Mouse (Mus musculus): ENCODE measurements around the gene Adap1. TPM values are rescaled to one million over a fixed set of nuclear protein-coding genes. Genes with fewer than 3 reads are reported as not detected.

Gene Adap1
- polyA plus RNA-seq, 1 experiment = 163 TPM

DNA sequence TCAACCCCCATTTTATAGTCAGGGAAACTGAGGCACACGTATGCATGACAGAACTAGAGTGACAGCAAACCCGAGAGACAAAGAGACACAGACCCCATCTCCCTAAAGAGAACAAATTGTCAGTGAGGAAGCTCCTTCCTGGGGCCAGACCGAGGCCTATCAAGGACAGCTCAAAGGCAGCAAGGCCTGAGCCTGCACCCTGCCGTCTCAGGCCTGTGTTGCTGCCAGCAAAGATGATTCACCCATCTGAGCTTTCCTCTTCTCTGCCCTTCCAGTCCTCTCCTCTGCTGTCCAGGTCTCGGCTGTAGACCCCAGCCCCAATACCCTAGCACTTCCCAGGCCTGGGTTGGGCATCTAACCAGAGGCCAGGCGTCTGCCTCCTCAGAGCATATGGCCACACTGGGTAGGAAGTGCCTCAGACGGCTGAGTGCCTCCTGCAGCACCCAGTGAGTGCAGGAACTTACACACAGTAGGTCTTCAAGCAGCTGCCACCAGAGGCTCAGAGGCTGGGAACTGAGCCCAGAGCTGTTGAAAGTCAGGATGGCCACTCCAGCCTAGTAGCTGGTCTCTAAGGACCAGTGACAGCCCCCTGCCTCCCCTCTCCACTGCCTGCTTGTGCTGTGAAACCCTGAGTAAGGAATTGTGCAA, 1.7 kb upstream of the Adap1 start:
- WGBS = 45% methylated on average over 7 of the region's 7 CpGs
- Histone ChIP-seq H3K4me3 (replicated peaks; ENCODE audit: insufficient read depth, low read depth, low read length) (no peak overlapping the region), H3K27me3 (ENCODE audit: control insufficient read depth, insufficient read depth, low read length) (no peaks in the 10 kb centered on the region), H3K27ac (ENCODE audit: insufficient read depth, low read length) (peak overlapping the region; percentile 57; the same call in 1 of the 2 replicates), H3K4me1 (ENCODE audit: control insufficient read depth, insufficient read depth, low read length) (peaks cover 24% of the 10 kb centered on the region)
- TF ChIP-seq POLR2A (IDR thresholded peaks at IDR 0.05; ENCODE audit: borderline replicate concordance, insufficient read depth, low read length) (no peak), CTCF (IDR thresholded peaks at IDR 0.05; ENCODE audit: borderline replicate concordance, insufficient read depth, low read depth, low read length) (no peak)
- DNase-seq = no peak

DNA sequence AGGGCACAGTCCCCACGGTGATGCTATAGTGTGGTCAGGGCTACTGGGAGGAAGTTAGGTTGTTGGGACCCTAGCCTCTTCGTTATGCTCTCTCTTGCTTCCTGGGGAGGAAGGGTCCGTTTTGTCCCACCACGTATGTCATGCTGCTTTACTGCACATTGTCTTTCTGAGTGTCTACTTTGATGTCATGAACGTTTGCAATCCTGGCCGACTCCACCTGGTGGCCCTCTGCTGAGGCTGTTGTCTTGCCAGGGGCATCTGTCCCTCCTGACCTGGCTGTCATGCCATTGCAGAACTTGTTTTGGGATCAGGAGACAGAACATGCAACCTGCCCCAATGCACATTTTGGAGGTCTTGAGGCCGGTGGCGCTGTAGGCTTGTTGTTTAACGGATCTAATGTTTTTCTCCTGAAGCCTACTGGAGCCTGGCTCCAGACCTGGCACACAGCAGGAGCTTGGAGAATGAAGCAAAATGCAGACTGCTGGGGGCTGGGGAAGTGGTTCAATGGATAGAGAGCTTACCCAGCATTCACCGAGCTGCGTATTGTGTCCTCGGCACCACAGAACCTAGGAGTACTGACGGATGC, 782 bp upstream of the Adap1 start:
- peaks cover 24% of the 10 kb centered on the region for H3K4me1 ChIP-seq (ENCODE audit: control insufficient read depth, insufficient read depth, low read length)
- 11% methylated on average over 13 of the region's 13 CpGs for WGBS
- DNase-seq = peak; percentile 59 to 68
- H3K4me3 ChIP-seq (replicated peaks; ENCODE audit: insufficient read depth, low read depth, low read length) = no peak overlapping the region
- TF ChIP-seq CTCF (IDR thresholded peaks at IDR 0.05; ENCODE audit: borderline replicate concordance, insufficient read depth, low read depth, low read length) (peak; percentile 41), POLR2A (IDR thresholded peaks at IDR 0.05; ENCODE audit: borderline replicate concordance, insufficient read depth, low read length) (no peak)
- peak overlapping the region; percentile 57 for H3K27ac ChIP-seq (ENCODE audit: insufficient read depth, low read length)
- no peaks in the 10 kb centered on the region for H3K27me3 ChIP-seq (ENCODE audit: control insufficient read depth, insufficient read depth, low read length)

DNA sequence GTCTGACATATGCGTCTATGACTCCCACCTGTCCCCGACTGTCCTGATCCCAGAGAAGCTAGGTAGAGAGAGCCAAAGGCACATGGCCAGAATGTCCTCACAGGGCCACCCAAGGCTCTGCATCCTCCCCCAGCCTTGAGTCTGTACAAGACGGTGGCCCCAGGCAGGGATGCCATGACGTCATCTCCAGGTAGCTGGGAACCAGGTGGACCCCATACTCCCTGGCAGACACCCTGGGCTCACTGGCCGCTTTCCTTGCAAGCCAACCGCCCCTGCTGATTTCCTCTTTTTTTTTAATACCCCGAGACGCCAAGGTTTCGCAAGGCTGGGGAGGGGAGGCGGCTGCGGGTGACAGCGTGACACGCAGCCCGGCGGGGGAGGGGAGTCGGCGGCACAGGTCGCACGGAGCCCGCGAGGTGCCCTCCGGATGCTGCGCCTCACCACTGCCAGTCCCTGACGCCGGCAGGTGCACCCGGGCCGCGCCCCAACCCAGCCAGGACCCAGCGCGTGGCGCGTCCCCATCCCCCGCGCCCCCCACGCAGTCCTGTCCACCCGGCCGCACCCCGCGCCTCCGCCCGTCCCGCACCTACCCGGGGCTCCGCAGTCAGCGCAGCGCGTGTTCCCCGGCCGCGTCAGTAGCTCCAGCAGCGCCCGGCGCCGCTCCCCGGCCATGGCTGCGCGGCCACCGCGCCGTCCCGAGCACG, 579 bp downstream of the Adap1 start:
- 1% methylated on average over 61 of the region's 62 CpGs for WGBS
- peak; percentile 87 to 88 for DNase-seq
- Histone ChIP-seq H3K4me3 (replicated peaks; ENCODE audit: insufficient read depth, low read depth, low read length) (peak overlapping the region; percentile 65), H3K4me1 (ENCODE audit: control insufficient read depth, insufficient read depth, low read length) (peaks cover 30% of the 10 kb centered on the region), H3K27me3 (ENCODE audit: control insufficient read depth, insufficient read depth, low read length) (no peaks in the 10 kb centered on the region), H3K27ac (ENCODE audit: insufficient read depth, low read length) (peak overlapping the region; percentile 57)
- TF ChIP-seq CTCF (IDR thresholded peaks at IDR 0.05; ENCODE audit: borderline replicate concordance, insufficient read depth, low read depth, low read length) = no peak
- no peak for TF ChIP-seq POLR2A (IDR thresholded peaks at IDR 0.05; ENCODE audit: borderline replicate concordance, insufficient read depth, low read length)

DNA sequence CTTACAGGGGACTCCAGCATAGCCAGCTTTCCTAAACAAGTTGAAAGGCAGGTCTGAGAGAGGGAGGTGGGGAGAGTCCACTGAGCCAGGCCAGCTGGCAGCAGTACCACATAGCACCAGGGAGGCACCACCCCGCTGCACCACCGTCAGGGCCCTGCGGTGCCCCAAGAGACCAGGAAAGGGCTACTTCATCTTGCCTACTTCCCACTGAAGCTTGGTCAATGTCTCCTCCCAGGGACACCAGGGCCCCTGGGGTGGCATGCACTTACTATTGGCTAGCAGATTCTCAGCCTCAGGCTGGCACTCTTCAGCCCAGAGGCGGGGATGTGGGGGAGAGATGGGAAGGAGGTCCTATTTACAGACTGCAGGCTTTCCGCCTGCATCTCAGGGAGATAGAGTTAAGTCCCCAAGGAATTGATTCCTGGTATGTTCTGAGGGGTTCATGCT, 1.4 kb downstream of the Adap1 start:
- WGBS = 4% methylated on average over 5 of the region's 5 CpGs
- TF ChIP-seq CTCF (IDR thresholded peaks at IDR 0.05; ENCODE audit: borderline replicate concordance, insufficient read depth, low read depth, low read length) (0 out of 2 replicates have a peak, but pooled peaks have one; percentile 16), POLR2A (IDR thresholded peaks at IDR 0.05; ENCODE audit: borderline replicate concordance, insufficient read depth, low read length) (no peak)
- Histone ChIP-seq H3K27ac (ENCODE audit: insufficient read depth, low read length) (peak overlapping the region; percentile 57), H3K4me3 (replicated peaks; ENCODE audit: insufficient read depth, low read depth, low read length) (peak overlapping the region; percentile 65), H3K27me3 (ENCODE audit: control insufficient read depth, insufficient read depth, low read length) (no peaks in the 10 kb centered on the region), H3K4me1 (ENCODE audit: control insufficient read depth, insufficient read depth, low read length) (peaks cover 34% of the 10 kb centered on the region)
- DNase-seq = peak; percentile 65 to 72

DNA sequence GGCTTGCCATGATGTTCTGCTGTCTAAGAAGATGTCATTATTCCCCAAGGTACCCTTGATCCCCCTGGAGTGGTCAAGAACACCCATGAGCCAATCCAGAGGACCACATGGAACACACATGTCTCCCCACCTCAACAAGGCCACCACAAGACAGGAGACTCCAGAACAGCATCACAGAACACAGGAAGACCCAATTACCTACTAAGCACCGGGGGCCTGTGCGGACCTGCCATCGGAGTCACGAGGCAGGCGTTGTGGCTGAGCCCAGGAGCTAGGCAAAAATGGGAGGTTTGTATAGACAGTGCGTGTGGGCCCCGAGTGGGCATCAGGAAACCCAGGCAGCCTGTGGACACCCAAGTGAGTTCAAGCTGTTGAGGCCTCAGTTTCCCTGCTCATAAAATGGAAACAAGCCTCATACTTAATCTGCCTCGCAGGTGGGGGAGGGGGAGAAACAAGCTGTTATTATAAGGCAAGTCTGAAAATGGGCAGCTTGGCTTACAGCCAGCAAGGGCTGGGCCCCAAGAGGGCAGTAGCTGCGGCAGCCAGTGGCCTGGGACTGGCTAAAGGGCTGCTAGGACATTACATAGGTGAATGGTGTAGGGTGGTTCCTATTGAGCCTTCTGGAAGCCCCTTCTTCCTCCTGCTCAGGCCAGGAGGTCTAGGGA, 2.0 kb downstream of the Adap1 start:
- no peaks in the 10 kb centered on the region for H3K27me3 ChIP-seq (ENCODE audit: control insufficient read depth, insufficient read depth, low read length)
- H3K4me3 ChIP-seq (replicated peaks; ENCODE audit: insufficient read depth, low read depth, low read length) = peak overlapping the region; percentile 65
- DNase-seq = peak; percentile 56 to 60
- peak overlapping the region; percentile 57 for H3K27ac ChIP-seq (ENCODE audit: insufficient read depth, low read length)
- no peak for TF ChIP-seq CTCF (IDR thresholded peaks at IDR 0.05; ENCODE audit: borderline replicate concordance, insufficient read depth, low read depth, low read length)
- TF ChIP-seq POLR2A (IDR thresholded peaks at IDR 0.05; ENCODE audit: borderline replicate concordance, insufficient read depth, low read length) = no peak
- 42% methylated on average over 9 of the region's 9 CpGs for WGBS
- H3K4me1 ChIP-seq (ENCODE audit: control insufficient read depth, insufficient read depth, low read length) = peaks cover 39% of the 10 kb centered on the region

DNA sequence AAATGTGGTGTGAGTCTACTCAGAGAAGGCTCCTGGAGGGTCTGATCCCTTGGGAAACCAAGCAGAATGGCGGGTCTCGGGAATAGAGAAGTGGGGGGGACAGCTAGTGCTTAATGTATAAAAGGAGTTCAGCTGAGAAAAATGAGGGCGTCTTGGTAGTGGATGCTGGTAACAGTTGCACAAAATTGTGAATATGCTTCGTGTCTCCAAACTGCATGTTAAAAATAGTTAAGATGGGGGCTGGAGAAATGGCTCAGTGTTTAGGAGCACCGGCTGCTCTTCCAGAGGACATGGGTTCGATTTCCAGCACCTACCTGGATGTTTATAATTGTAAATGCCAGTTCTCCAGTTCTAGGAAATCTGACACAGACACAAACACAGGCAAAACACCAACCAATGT, 4.1 kb downstream of the Adap1 start:
- TF ChIP-seq POLR2A (IDR thresholded peaks at IDR 0.05; ENCODE audit: borderline replicate concordance, insufficient read depth, low read length) = no peak
- no peak for TF ChIP-seq CTCF (IDR thresholded peaks at IDR 0.05; ENCODE audit: borderline replicate concordance, insufficient read depth, low read depth, low read length)
- H3K4me1 ChIP-seq (ENCODE audit: control insufficient read depth, insufficient read depth, low read length) = peaks cover 41% of the 10 kb centered on the region
- no peak overlapping the region for H3K27ac ChIP-seq (ENCODE audit: insufficient read depth, low read length)
- 75% methylated on average over 6 of the region's 6 CpGs for WGBS
- no peak for DNase-seq
- H3K27me3 ChIP-seq (ENCODE audit: control insufficient read depth, insufficient read depth, low read length) = no peaks in the 10 kb centered on the region
- no peak overlapping the region for H3K4me3 ChIP-seq (replicated peaks; ENCODE audit: insufficient read depth, low read depth, low read length)

DNA sequence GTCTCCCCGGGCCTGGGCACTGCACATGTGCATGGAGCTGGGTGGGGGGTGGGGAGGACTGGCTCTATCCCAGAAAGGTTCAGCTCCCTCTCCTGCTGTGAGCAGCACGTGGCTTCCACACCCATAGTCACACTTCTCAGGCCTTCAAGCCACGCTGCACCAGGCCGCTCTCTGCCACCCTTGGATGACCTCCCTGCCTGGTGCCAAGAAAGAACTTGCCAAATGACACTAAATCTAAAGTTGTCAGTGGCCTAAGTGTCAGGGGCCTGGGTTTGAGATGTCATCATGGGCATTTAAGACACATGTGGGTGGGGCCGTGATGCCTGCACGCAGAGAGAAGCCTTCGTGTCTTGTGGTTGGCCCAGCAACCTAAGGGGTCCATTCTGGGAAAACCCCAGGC, 5.0 kb downstream of the Adap1 start:
- no peaks in the 10 kb centered on the region for H3K27me3 ChIP-seq (ENCODE audit: control insufficient read depth, insufficient read depth, low read length)
- TF ChIP-seq CTCF (IDR thresholded peaks at IDR 0.05; ENCODE audit: borderline replicate concordance, insufficient read depth, low read depth, low read length) (no peak), POLR2A (IDR thresholded peaks at IDR 0.05; ENCODE audit: borderline replicate concordance, insufficient read depth, low read length) (no peak)
- H3K4me3 ChIP-seq (replicated peaks; ENCODE audit: insufficient read depth, low read depth, low read length) = no peak overlapping the region
- no peak overlapping the region for H3K27ac ChIP-seq (ENCODE audit: insufficient read depth, low read length)
- H3K4me1 ChIP-seq (ENCODE audit: control insufficient read depth, insufficient read depth, low read length) = peaks cover 36% of the 10 kb centered on the region
- 39% methylated on average over 7 of the region's 7 CpGs for WGBS
- DNase-seq = no peak
